Mouse (Mus musculus): ENCODE results near the gene Zfp536. TPM values are rescaled to one million over a fixed set of nuclear protein-coding genes. Genes with fewer than 3 reads are reported as not detected.

Zfp536 gene
- total RNA-seq, 1 experiment from 2014 or later = not detected

Other genes starting within 250 kb of the Zfp536 start
- gene Uri1, start 249.9 kb upstream of the Zfp536 start, total RNA-seq (2017) = 77.0 and 87.2 TPM in 2 replicates